Mouse (Mus musculus): ENCODE data around the gene Ahdc1. TPM values are rescaled to one million over a fixed set of nuclear protein-coding genes. Genes with fewer than 3 reads are reported as not detected.

The Ahdc1 gene
- polyA plus RNA-seq, 1 experiment from 2014 or later: 7.0 TPM

- 78% methylated on average over 6 of the region's 6 CpGs for WGBS (ENCODE audit: insufficient replicate concordance)
- ATAC-seq (replicated peaks; ENCODE audit: insufficient number of reproducible peaks, low FRiP score, low TSS enrichment): no peak
- H3K36me3 ChIP-seq (ENCODE audit: control insufficient read depth, insufficient read depth, low read length): no peaks in the 10 kb centered on the region
- H3K4me2 ChIP-seq: peak overlapping the region; percentile 50
- peaks cover 76% of the 10 kb centered on the region for H3K4me1 ChIP-seq (ENCODE audit: control insufficient read depth, insufficient read depth, low read length)
- H3K9me3 ChIP-seq (replicated peaks; ENCODE audit: control insufficient read depth, low read length): no peaks in the 10 kb centered on the region
- no peak overlapping the region for H3K4me3 ChIP-seq (ENCODE audit: low read depth, low read length)
- H3K27me3 ChIP-seq (ENCODE audit: control insufficient read depth, insufficient read depth, low read length): peaks cover 3% of the 10 kb centered on the region; the same call in 1 of the 2 replicates
- H3K27ac ChIP-seq (ENCODE audit: low read depth, low read length): peak overlapping the region; percentile 97
- peak overlapping the region; percentile 29; the same call in 1 of the 2 replicates for H3K9ac ChIP-seq (ENCODE audit: low read depth, low read length)
Measured at GRCm38 (mm10) chr4:133087177-133087714, 76.2 kb downstream of the Ahdc1 start.

- Histone ChIP-seq H3K27ac (ENCODE audit: low read depth, low read length) (peak overlapping the region; percentile 97), H3K27me3 (ENCODE audit: control insufficient read depth, insufficient read depth, low read length) (peaks cover 3% of the 10 kb centered on the region; the same call in 1 of the 2 replicates), H3K4me3 (ENCODE audit: low read depth, low read length) (peak overlapping the region; percentile 8; the same call in 1 of the 2 replicates), H3K4me2 (peak overlapping the region; percentile 50), H3K36me3 (ENCODE audit: control insufficient read depth, insufficient read depth, low read length) (no peaks in the 10 kb centered on the region), H3K4me1 (ENCODE audit: control insufficient read depth, insufficient read depth, low read length) (peaks cover 82% of the 10 kb centered on the region), H3K9ac (ENCODE audit: low read depth, low read length) (peak overlapping the region; percentile 29; the same call in 1 of the 2 replicates), H3K9me3 (replicated peaks; ENCODE audit: control insufficient read depth, low read length) (no peaks in the 10 kb centered on the region)
- ATAC-seq (replicated peaks; ENCODE audit: insufficient number of reproducible peaks, low FRiP score, low TSS enrichment): no peak
- WGBS (ENCODE audit: insufficient replicate concordance): 10% methylated on average over 8 of the region's 8 CpGs
Measured at GRCm38 (mm10) chr4:133087835-133088234, 76.8 kb downstream of the Ahdc1 start.

DNA sequence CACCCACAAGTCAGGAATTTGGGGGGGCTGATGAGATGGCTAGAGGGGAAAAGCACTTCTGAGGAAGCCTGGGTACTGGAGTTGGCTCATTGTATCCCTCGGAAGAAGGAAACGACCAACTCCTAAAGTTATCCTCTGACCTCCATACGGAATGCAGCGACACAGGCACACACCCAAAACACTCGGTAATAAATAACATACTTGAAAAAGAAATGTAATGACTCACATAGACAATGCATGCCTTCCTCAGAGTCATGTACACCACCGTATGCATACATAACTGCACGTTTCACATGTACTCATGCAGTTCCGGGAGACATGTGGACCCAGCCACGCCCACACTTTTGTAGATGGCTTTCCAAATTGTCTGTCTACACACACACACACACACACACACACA, 78.3 kb downstream of the Ahdc1 start:
- WGBS (ENCODE audit: insufficient replicate concordance): 85% methylated on average over 9 of the region's 9 CpGs
- Histone ChIP-seq H3K4me1 (ENCODE audit: control insufficient read depth, insufficient read depth, low read length) (peaks cover 88% of the 10 kb centered on the region), H3K27me3 (ENCODE audit: control insufficient read depth, insufficient read depth, low read length) (peaks cover 3% of the 10 kb centered on the region; the same call in 1 of the 2 replicates), H3K4me3 (ENCODE audit: low read depth, low read length) (no peak overlapping the region), H3K9me3 (replicated peaks; ENCODE audit: control insufficient read depth, low read length) (no peaks in the 10 kb centered on the region), H3K4me2 (no peak overlapping the region), H3K27ac (ENCODE audit: low read depth, low read length) (peak overlapping the region; percentile 86; the same call in 1 of the 2 replicates), H3K36me3 (ENCODE audit: control insufficient read depth, insufficient read depth, low read length) (no peaks in the 10 kb centered on the region), H3K9ac (ENCODE audit: low read depth, low read length) (no peak overlapping the region)
- no peak for ATAC-seq (replicated peaks; ENCODE audit: insufficient number of reproducible peaks, low FRiP score, low TSS enrichment)

- no peak for ATAC-seq (replicated peaks; ENCODE audit: insufficient number of reproducible peaks, low FRiP score, low TSS enrichment)
- 55% methylated on average over 4 of the region's 4 CpGs for WGBS (ENCODE audit: insufficient replicate concordance)
- H3K9me3 ChIP-seq (replicated peaks; ENCODE audit: control insufficient read depth, low read length): no peaks in the 10 kb centered on the region
- no peak overlapping the region for H3K4me3 ChIP-seq (ENCODE audit: low read depth, low read length)
- no peaks in the 10 kb centered on the region for H3K36me3 ChIP-seq (ENCODE audit: control insufficient read depth, insufficient read depth, low read length)
- no peak overlapping the region for H3K4me2 ChIP-seq
- peaks cover 87% of the 10 kb centered on the region for H3K4me1 ChIP-seq (ENCODE audit: control insufficient read depth, insufficient read depth, low read length)
- peaks cover 3% of the 10 kb centered on the region; the same call in 1 of the 2 replicates for H3K27me3 ChIP-seq (ENCODE audit: control insufficient read depth, insufficient read depth, low read length)
- H3K27ac ChIP-seq (ENCODE audit: low read depth, low read length): peak overlapping the region; percentile 86
- H3K9ac ChIP-seq (ENCODE audit: low read depth, low read length): no peak overlapping the region; the same call in 1 of the 2 replicates
Measured at GRCm38 (mm10) chr4:133089802-133090201, 78.7 kb downstream of the Ahdc1 start.

GRCm38 (mm10) chr4:133090276-133090719, 79.2 kb downstream of the Ahdc1 start:
- Histone ChIP-seq H3K4me2 (peak overlapping the region; percentile 15), H3K27ac (ENCODE audit: low read depth, low read length) (peak overlapping the region; percentile 86), H3K9ac (ENCODE audit: low read depth, low read length) (peak overlapping the region; percentile 12), H3K9me3 (replicated peaks; ENCODE audit: control insufficient read depth, low read length) (no peaks in the 10 kb centered on the region), H3K36me3 (ENCODE audit: control insufficient read depth, insufficient read depth, low read length) (no peaks in the 10 kb centered on the region), H3K27me3 (ENCODE audit: control insufficient read depth, insufficient read depth, low read length) (0 out of 2 replicates have a peak, but pooled peaks cover under 1% of the 10 kb centered on the region), H3K4me1 (ENCODE audit: control insufficient read depth, insufficient read depth, low read length) (peaks cover 87% of the 10 kb centered on the region), H3K4me3 (ENCODE audit: low read depth, low read length) (no peak overlapping the region)
- ATAC-seq (replicated peaks; ENCODE audit: insufficient number of reproducible peaks, low FRiP score, low TSS enrichment): no peak
- WGBS (ENCODE audit: insufficient replicate concordance): 29% methylated on average over 8 of the region's 8 CpGs

GRCm38 (mm10) chr4:133090720-133091458, 79.8 kb downstream of the Ahdc1 start:
- Histone ChIP-seq H3K9ac (ENCODE audit: low read depth, low read length) (peak overlapping the region; percentile 12), H3K4me3 (ENCODE audit: low read depth, low read length) (no peak overlapping the region)
- WGBS (ENCODE audit: insufficient replicate concordance): 18% methylated on average over 17 of the region's 18 CpGs

GRCm38 (mm10) chr4:133091459-133091785, 80.4 kb downstream of the Ahdc1 start:
- Histone ChIP-seq H3K36me3 (ENCODE audit: control insufficient read depth, insufficient read depth, low read length) (no peaks in the 10 kb centered on the region), H3K4me2 (0 out of 2 replicates have a peak overlapping the region, but pooled peaks have one; percentile 15), H3K27ac (ENCODE audit: low read depth, low read length) (peak overlapping the region; percentile 86), H3K9me3 (replicated peaks; ENCODE audit: control insufficient read depth, low read length) (no peaks in the 10 kb centered on the region), H3K27me3 (ENCODE audit: control insufficient read depth, insufficient read depth, low read length) (no peaks in the 10 kb centered on the region), H3K4me3 (ENCODE audit: low read depth, low read length) (no peak overlapping the region), H3K4me1 (ENCODE audit: control insufficient read depth, insufficient read depth, low read length) (peaks cover 81% of the 10 kb centered on the region), H3K9ac (ENCODE audit: low read depth, low read length) (no peak overlapping the region)
- ATAC-seq (replicated peaks; ENCODE audit: insufficient number of reproducible peaks, low FRiP score, low TSS enrichment): no peak
- 58% methylated on average over 4 of the region's 4 CpGs for WGBS (ENCODE audit: insufficient replicate concordance)

More at GRCm38 (mm10) chr4:133090720-133091458, 79.8 kb downstream of the Ahdc1 start:
- peak overlapping the region; percentile 15 for H3K4me2 ChIP-seq
- peak overlapping the region; percentile 86 for H3K27ac ChIP-seq (ENCODE audit: low read depth, low read length)
- no peaks in the 10 kb centered on the region for H3K9me3 ChIP-seq (replicated peaks; ENCODE audit: control insufficient read depth, low read length)
- ATAC-seq (replicated peaks; ENCODE audit: insufficient number of reproducible peaks, low FRiP score, low TSS enrichment): no peak
- H3K36me3 ChIP-seq (ENCODE audit: control insufficient read depth, insufficient read depth, low read length): no peaks in the 10 kb centered on the region
- H3K27me3 ChIP-seq (ENCODE audit: control insufficient read depth, insufficient read depth, low read length): no peaks in the 10 kb centered on the region
- peaks cover 86% of the 10 kb centered on the region for H3K4me1 ChIP-seq (ENCODE audit: control insufficient read depth, insufficient read depth, low read length)

DNA sequence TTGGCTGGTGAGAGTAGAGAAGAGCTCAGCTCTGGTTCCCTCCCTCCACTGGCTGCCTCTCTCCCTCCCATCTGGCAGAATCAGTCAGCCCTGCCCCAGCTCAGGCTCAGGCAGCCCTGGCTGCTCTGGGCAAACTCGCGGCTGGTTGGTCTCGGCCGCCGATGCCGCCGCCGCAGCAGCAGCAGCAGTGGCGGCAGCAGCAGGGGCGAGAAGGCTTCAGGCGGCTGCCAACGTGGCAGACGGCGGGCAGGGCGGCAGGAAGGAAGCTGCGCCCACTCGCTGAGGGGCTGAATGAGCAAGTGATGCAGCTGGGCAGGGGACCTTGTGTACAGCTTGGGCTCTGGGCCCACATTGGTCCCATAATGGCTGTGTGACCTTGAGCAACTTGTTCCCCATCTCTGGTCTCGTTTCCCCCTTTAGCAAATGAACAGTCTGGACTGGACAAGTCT, 81.4 kb downstream of the Ahdc1 start:
- Histone ChIP-seq H3K27me3 (ENCODE audit: control insufficient read depth, insufficient read depth, low read length) (no peaks in the 10 kb centered on the region), H3K36me3 (ENCODE audit: control insufficient read depth, insufficient read depth, low read length) (no peaks in the 10 kb centered on the region), H3K4me2 (peak overlapping the region; percentile 57), H3K27ac (ENCODE audit: low read depth, low read length) (peak overlapping the region; percentile 86), H3K4me3 (ENCODE audit: low read depth, low read length) (peak overlapping the region; percentile 19; the same call in 1 of the 2 replicates), H3K4me1 (ENCODE audit: control insufficient read depth, insufficient read depth, low read length) (peaks cover 73% of the 10 kb centered on the region), H3K9me3 (replicated peaks; ENCODE audit: control insufficient read depth, low read length) (no peaks in the 10 kb centered on the region), H3K9ac (ENCODE audit: low read depth, low read length) (peak overlapping the region; percentile 70; the same call in 1 of the 2 replicates)
- WGBS (ENCODE audit: insufficient replicate concordance): 9% methylated on average over 18 of the region's 18 CpGs
- ATAC-seq (replicated peaks; ENCODE audit: insufficient number of reproducible peaks, low FRiP score, low TSS enrichment): no peak; the same call in 1 of the 2 replicates

All from heart, embryonic 11.5 days (tissue).